Mouse (Mus musculus): ENCODE data around the gene Gna15. TPM values are rescaled to one million over a fixed set of nuclear protein-coding genes. Genes with fewer than 3 reads are reported as not detected.

Gna15 gene
- polyA plus RNA-seq, 1 experiment from 2014 or later: 1.3 TPM

GRCm38 (mm10) chr10:81460471-81460870 is 63.6 kb downstream of the Gna15 start:
- Histone ChIP-seq H3K4me3 (no peak overlapping the region), H3K27ac (replicated peaks) (no peak overlapping the region), H3K4me1 (replicated peaks) (peaks cover 12% of the 10 kb centered on the region; the same call in 1 of the 2 replicates), H3K9ac (no peak overlapping the region), H3K4me2 (no peak overlapping the region), H3K27me3 (peaks cover 99% of the 10 kb centered on the region), H3K9me3 (no peaks in the 10 kb centered on the region), H3K36me3 (peaks cover 17% of the 10 kb centered on the region)
- WGBS: 21% methylated on average over 20 of the region's 20 CpGs
- no peak for ATAC-seq (ENCODE audit: low read depth)

- peaks cover 99% of the 10 kb centered on the region for H3K27me3 ChIP-seq
- H3K36me3 ChIP-seq: peaks cover 17% of the 10 kb centered on the region
- no peak overlapping the region for H3K4me3 ChIP-seq
- H3K27ac ChIP-seq (replicated peaks): no peak overlapping the region
- no peak for ATAC-seq (ENCODE audit: low read depth)
- H3K4me2 ChIP-seq: no peak overlapping the region
- H3K4me1 ChIP-seq (replicated peaks): peaks cover 5% of the 10 kb centered on the region; the same call in 1 of the 2 replicates
- no peaks in the 10 kb centered on the region for H3K9me3 ChIP-seq
- H3K9ac ChIP-seq: no peak overlapping the region
- WGBS: 73% methylated on average over 21 of the region's 21 CpGs
These were observed 64.6 kb downstream of the Gna15 start for GRCm38 (mm10) chr10:81459399-81459798.

DNA sequence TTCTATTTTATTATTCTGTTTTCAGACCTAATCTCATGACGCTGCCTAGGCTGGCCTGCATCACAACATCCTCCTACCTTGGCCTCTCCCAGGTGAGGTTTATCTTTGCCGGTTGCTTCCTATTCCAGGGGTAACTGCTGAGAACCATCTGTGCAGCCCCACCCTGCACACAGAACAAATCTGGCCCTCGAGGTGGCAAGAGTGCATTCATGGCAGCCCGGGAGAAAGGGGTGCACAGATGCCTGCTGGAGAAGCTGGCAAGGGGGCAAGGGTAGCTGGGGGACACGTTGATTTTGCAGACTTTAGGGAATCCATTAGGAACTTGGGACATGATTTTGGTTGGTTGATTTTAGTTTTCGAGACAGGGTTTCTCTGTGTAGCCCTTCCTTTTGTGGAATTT is 65.8 kb downstream of the Gna15 start:
- no peaks in the 10 kb centered on the region for H3K4me1 ChIP-seq (replicated peaks)
- no peak overlapping the region for H3K27ac ChIP-seq (replicated peaks)
- no peaks in the 10 kb centered on the region for H3K9me3 ChIP-seq
- H3K36me3 ChIP-seq: peaks cover 17% of the 10 kb centered on the region
- no peak overlapping the region for H3K9ac ChIP-seq
- 88% methylated on average over 6 of the region's 6 CpGs for WGBS
- H3K4me3 ChIP-seq: no peak overlapping the region
- no peak overlapping the region for H3K4me2 ChIP-seq
- no peak for ATAC-seq (ENCODE audit: low read depth)
- peaks cover 99% of the 10 kb centered on the region for H3K27me3 ChIP-seq

DNA sequence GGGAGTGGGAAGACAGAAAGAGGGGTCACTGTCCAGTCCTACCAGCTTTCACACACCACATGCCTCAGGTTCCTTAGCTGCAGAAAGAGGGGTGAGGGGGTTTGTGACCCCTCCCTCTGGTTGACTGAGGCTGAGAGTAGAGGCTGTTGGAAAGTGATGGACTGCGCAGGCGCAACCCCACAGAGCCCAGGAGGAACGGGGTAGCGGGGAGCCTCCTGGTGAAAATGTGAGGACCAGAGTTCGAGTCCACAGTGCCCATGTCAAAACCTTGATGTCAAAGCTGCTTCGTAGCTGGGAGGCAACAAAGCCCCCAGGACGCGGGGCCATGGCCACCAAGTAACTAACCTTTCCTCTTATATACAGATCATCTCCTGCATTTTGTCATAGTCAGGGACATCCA is 66.4 kb downstream of the Gna15 start:
- 88% methylated on average over 8 of the region's 8 CpGs for WGBS
- Histone ChIP-seq H3K27ac (replicated peaks) (no peak overlapping the region), H3K27me3 (peaks cover 99% of the 10 kb centered on the region), H3K9ac (no peak overlapping the region), H3K9me3 (no peaks in the 10 kb centered on the region), H3K36me3 (peaks cover 13% of the 10 kb centered on the region), H3K4me1 (replicated peaks) (no peaks in the 10 kb centered on the region), H3K4me3 (no peak overlapping the region), H3K4me2 (no peak overlapping the region)
- ATAC-seq (ENCODE audit: low read depth): no peak

- no peaks in the 10 kb centered on the region for H3K9me3 ChIP-seq
- H3K4me2 ChIP-seq: no peak overlapping the region
- H3K36me3 ChIP-seq: peaks cover 7% of the 10 kb centered on the region
- ATAC-seq (ENCODE audit: low read depth): no peak
- peaks cover 99% of the 10 kb centered on the region for H3K27me3 ChIP-seq
- H3K27ac ChIP-seq (replicated peaks): no peak overlapping the region
- WGBS: 52% methylated on average over 11 of the region's 12 CpGs
- H3K4me3 ChIP-seq: no peak overlapping the region
- 0 out of 2 replicates have a peak, but pooled peaks cover 5% of the 10 kb centered on the region for H3K4me1 ChIP-seq (replicated peaks)
- no peak overlapping the region for H3K9ac ChIP-seq
These were observed 67.0 kb downstream of the Gna15 start for GRCm38 (mm10) chr10:81456983-81457563.

DNA sequence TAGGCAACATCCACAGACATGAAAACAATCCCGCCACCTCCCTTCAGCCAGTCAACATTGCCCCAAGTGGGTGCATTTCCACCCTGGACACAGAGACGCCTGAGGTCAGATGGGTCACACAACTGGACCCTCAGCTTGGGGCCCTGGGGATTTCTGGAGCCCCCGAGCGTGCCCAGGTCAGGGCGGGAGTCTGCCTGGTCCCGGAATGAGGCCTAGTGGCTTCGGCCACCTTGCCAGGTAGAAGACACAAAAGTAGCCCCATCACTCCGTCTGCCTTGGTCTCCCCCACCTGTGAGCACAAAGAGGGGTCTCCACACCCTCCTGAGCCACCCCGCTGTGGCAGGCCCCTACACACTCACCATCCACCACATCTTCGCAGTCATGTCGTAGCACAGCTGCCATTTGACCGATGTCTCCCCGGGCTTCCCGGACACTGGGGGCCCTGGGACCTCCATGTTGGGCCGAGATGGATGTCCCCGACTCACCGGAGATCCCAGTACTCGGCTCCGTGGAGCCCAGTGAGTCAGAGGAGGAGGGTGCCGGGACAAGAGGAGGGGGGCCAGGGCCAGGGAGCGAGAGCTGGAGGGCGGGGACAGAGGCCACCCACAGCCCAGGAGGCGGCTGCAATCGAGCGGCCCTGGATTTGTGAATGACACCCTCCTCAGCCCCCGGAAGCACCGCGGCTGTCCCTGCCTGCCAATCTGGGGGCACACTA is 68.7 kb downstream of the Gna15 start, which contains the start of gene Nfic:
Gene Nfic, minus strand, starts transcription at position 455 of the 715 bp plus-strand sequence.
- no peaks in the 10 kb centered on the region for H3K36me3 ChIP-seq
- WGBS: 65% methylated on average over 28 of the region's 28 CpGs
- H3K4me3 ChIP-seq: no peak within 1 kb of the TSS
- H3K9me3 ChIP-seq: no peaks in the 10 kb centered on the region
- no peak for ATAC-seq (ENCODE audit: low read depth)
- 0 out of 2 replicates have a peak, but pooled peaks cover 5% of the 10 kb centered on the region for H3K4me1 ChIP-seq (replicated peaks)
- H3K4me2 ChIP-seq: no peak within 1 kb of the TSS
- H3K9ac ChIP-seq: no peak within 1 kb of the TSS
- peaks cover 99% of the 10 kb centered on the region for H3K27me3 ChIP-seq
- no peak within 1 kb of the TSS for H3K27ac ChIP-seq (replicated peaks)

- ATAC-seq (ENCODE audit: low read depth): no peak
- Histone ChIP-seq H3K4me1 (replicated peaks) (0 out of 2 replicates have a peak, but pooled peaks cover 5% of the 10 kb centered on the region), H3K27ac (replicated peaks) (no peak overlapping the region), H3K9me3 (no peaks in the 10 kb centered on the region), H3K27me3 (peaks cover 93% of the 10 kb centered on the region), H3K4me3 (no peak overlapping the region), H3K9ac (no peak overlapping the region), H3K4me2 (no peak overlapping the region), H3K36me3 (no peaks in the 10 kb centered on the region)
- 86% methylated on average over 2 of the region's 2 CpGs for WGBS
These were observed 69.9 kb downstream of the Gna15 start for GRCm38 (mm10) chr10:81454106-81454505.

DNA sequence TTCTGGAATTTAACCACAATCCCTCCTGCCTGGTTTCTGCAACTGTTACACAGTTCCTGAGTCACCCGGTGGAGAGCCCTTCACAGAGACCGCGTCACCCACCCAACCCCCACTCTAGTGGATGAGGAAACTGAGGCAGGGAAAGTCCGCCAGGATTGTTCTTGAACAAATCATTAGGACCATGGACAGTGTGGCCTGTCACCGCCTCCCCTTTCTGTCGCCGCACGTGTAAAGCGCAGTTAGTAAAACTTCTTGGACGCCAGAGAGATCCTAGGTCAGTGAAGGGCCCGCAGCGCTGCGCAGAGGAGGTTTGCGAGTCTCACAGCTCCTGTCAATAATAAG is 71.1 kb downstream of the Gna15 start:
- H3K36me3 ChIP-seq: no peaks in the 10 kb centered on the region
- H3K27me3 ChIP-seq: peaks cover 93% of the 10 kb centered on the region
- no peak overlapping the region for H3K4me3 ChIP-seq
- H3K9ac ChIP-seq: no peak overlapping the region
- H3K4me1 ChIP-seq (replicated peaks): 0 out of 2 replicates have a peak, but pooled peaks cover 5% of the 10 kb centered on the region
- WGBS: 2% methylated on average over 14 of the region's 14 CpGs
- no peak overlapping the region for H3K4me2 ChIP-seq
- no peak for ATAC-seq (ENCODE audit: low read depth)
- H3K9me3 ChIP-seq: no peaks in the 10 kb centered on the region
- H3K27ac ChIP-seq (replicated peaks): no peak overlapping the region

Small RNA genes within 50 kb of the gene (microRNA-seq; reads per million reads assigned to microRNA genes)
- gene Gm25595: not detected

Other genes starting within 250 kb of the Gna15 start
- gene Tjp3, start 232.6 kb downstream of the Gna15 start, polyA plus RNA-seq (2015; fragmentation: Nextera tagmentation; extraction: Ambion mirVana): 2.3 and 3.3 TPM in 2 replicates
- 99.3 and 102 TPM in 2 replicates for gene Pip5k1c, start 231.3 kb downstream of the Gna15 start, polyA plus RNA-seq (2015; fragmentation: Nextera tagmentation; extraction: Ambion mirVana)
- gene Cactin, start 203.1 kb downstream of the Gna15 start, polyA plus RNA-seq (2015; fragmentation: Nextera tagmentation; extraction: Ambion mirVana): 32.5 and 42.5 TPM in 2 replicates
- 4.5 and 4.8 TPM in 2 replicates for gene Tbxa2r, start 195.5 kb downstream of the Gna15 start, polyA plus RNA-seq (2015; fragmentation: Nextera tagmentation; extraction: Ambion mirVana)
- gene Gipc3, start 181.0 kb downstream of the Gna15 start, polyA plus RNA-seq (2015; fragmentation: Nextera tagmentation; extraction: Ambion mirVana): not detected in 2 replicates
- gene Hmg20b, start 173.7 kb downstream of the Gna15 start, polyA plus RNA-seq (2015; fragmentation: Nextera tagmentation; extraction: Ambion mirVana): 46.5 and 51.5 TPM in 2 replicates
- 16.5 and 17.8 TPM in 2 replicates for gene Mfsd12, start 166.7 kb downstream of the Gna15 start, polyA plus RNA-seq (2015; fragmentation: Nextera tagmentation; extraction: Ambion mirVana)
- gene 4930404N11Rik, start 158.4 kb downstream of the Gna15 start, polyA plus RNA-seq (2015; fragmentation: Nextera tagmentation; extraction: Ambion mirVana): 0.68 and 0.87 TPM in 2 replicates
- 105 and 112 TPM in 2 replicates for gene Fzr1, start 145.7 kb downstream of the Gna15 start, polyA plus RNA-seq (2015; fragmentation: Nextera tagmentation; extraction: Ambion mirVana)
- gene Dohh, start 139.8 kb downstream of the Gna15 start, polyA plus RNA-seq (2015; fragmentation: Nextera tagmentation; extraction: Ambion mirVana): 72.2 and 75.2 TPM in 2 replicates
- gene Gm48551, start 139.8 kb downstream of the Gna15 start, polyA plus RNA-seq (2015; fragmentation: Nextera tagmentation; extraction: Ambion mirVana): 5.2 and 8.2 TPM in 2 replicates
- 1.3 and 2.5 TPM in 2 replicates for gene Gm48552, start 135.2 kb downstream of the Gna15 start, polyA plus RNA-seq (2015; fragmentation: Nextera tagmentation; extraction: Ambion mirVana)
- gene Smim24, start 131.2 kb downstream of the Gna15 start, polyA plus RNA-seq (2015; fragmentation: Nextera tagmentation; extraction: Ambion mirVana): 1.8 and 3.1 TPM in 2 replicates
- gene Nfic, start 68.6 kb downstream of the Gna15 start, polyA plus RNA-seq (2015; fragmentation: Nextera tagmentation; extraction: Ambion mirVana): 27.1 and 27.9 TPM in 2 replicates
- 52.7 and 56.1 TPM in 2 replicates for gene Celf5, start 41.5 kb downstream of the Gna15 start, polyA plus RNA-seq (2015; fragmentation: Nextera tagmentation; extraction: Ambion mirVana)
- gene Ncln, start 27.8 kb downstream of the Gna15 start, polyA plus RNA-seq (2015; fragmentation: Nextera tagmentation; extraction: Ambion mirVana): 68.7 and 68.8 TPM in 2 replicates
- 0.36 and 0.64 TPM in 2 replicates for gene S1pr4, start 24.1 kb downstream of the Gna15 start, polyA plus RNA-seq (2015; fragmentation: Nextera tagmentation; extraction: Ambion mirVana)
- 78.8 and 81.6 TPM in 2 replicates for gene Gna11, start 21.0 kb upstream of the Gna15 start, polyA plus RNA-seq (2015; fragmentation: Nextera tagmentation; extraction: Ambion mirVana)
- gene Aes, start 35.3 kb upstream of the Gna15 start, polyA plus RNA-seq (2015; fragmentation: Nextera tagmentation; extraction: Ambion mirVana): 572 and 635 TPM in 2 replicates
- 31.1 and 32.9 TPM in 2 replicates for gene Tle2, start 50.3 kb upstream of the Gna15 start, polyA plus RNA-seq (2015; fragmentation: Nextera tagmentation; extraction: Ambion mirVana)
- gene Tle6, start 76.8 kb upstream of the Gna15 start, polyA plus RNA-seq (2015; fragmentation: Nextera tagmentation; extraction: Ambion mirVana): 4.9 and 6.2 TPM in 2 replicates
- gene BC025920, start 82.0 kb upstream of the Gna15 start, polyA plus RNA-seq (2015; fragmentation: Nextera tagmentation; extraction: Ambion mirVana): 2.5 and 3.3 TPM in 2 replicates
- gene Sirt6, start 103.6 kb upstream of the Gna15 start, polyA plus RNA-seq (2015; fragmentation: Nextera tagmentation; extraction: Ambion mirVana): 56.2 and 57.6 TPM in 2 replicates
- gene Ankrd24, start 104.3 kb upstream of the Gna15 start, polyA plus RNA-seq (2015; fragmentation: Nextera tagmentation; extraction: Ambion mirVana): 10.6 and 11.8 TPM in 2 replicates
- 6.6 and 9.2 TPM in 2 replicates for gene Gm10778, start 124.8 kb upstream of the Gna15 start, polyA plus RNA-seq (2015; fragmentation: Nextera tagmentation; extraction: Ambion mirVana)
- 19.7 and 25.6 TPM in 2 replicates for gene Zfp433, start 180.6 kb upstream of the Gna15 start, polyA plus RNA-seq (2015; fragmentation: Nextera tagmentation; extraction: Ambion mirVana)
- gene Gm3055, start 246.9 kb upstream of the Gna15 start, polyA plus RNA-seq (2015; fragmentation: Nextera tagmentation; extraction: Ambion mirVana): 16.3 and 16.6 TPM in 2 replicates

Data from neural tube, embryonic 13.5 days (tissue).